Mouse (Mus musculus) 3T3-L1 (cell line): ENCODE measurements around the gene Fbxo44.
"Not testable (repeated sequence)": the region's sequence is repeated elsewhere in the genome, so short reads cannot be mapped to it uniquely, and the experiment has no call there.

Source experiments
- DNase-seq: peaks from one replicate; pipeline ENCODE4 v3.0.0-alpha.2; 2015; ENCODE audit warnings: low read depth, low spot score

The Fbxo44 gene

GRCm38 (mm10) chr4:148160436-148161390, at the start of gene Fbxo44, which contains the start of gene Fbxo2:
TSS of gene Fbxo44 (minus strand) at chr4:148160482.
TSS of gene Fbxo2 (plus strand) at chr4:148160621.
- peak; percentile 51 for DNase-seq

DNA sequence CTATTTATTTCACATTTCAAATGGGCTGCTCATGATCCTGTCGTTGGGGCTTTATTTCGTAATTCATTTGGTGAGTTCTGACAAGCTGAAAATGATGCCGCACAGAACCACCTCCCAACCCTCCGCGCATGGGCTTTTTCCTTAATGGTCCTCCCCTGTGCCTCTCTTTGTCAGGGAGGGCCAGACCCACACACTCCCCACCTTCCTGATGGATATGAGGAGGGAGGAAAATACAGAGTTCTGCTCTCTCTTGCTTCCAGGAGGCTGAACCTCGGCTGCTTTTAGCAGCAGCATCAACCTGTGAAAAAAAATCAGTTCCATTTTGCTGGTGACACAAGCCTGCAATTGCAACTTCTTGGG, 44.6 kb upstream of the Fbxo44 start:
- DNase-seq = no peak

GRCm38 (mm10) chr4:148204061-148204872, 44.0 kb upstream of the Fbxo44 start:
- no peak for DNase-seq

DNA sequence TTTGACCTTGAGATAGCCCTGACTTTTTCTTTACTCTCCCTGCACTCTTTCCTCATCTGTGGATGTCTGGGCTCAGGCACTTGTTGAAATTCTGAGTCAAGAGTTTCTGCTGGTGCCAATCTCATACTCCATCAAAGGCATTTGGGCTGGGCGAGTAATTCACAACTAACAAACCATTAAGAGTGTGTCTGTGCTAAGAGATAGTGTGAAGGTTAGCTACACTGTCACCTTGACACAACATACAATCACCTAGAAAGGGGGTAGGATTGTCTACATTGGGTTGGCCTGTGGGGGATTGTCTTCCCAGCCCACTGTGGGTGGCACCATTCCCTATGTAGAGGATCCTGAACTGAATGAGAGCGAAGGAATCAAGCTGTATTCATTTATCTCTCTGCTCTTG, 43.3 kb upstream of the Fbxo44 start:
- no peak for DNase-seq

- DNase-seq = no peak
These were observed 38.4 kb upstream of the Fbxo44 start for GRCm38 (mm10) chr4:148198721-148199120.

DNA sequence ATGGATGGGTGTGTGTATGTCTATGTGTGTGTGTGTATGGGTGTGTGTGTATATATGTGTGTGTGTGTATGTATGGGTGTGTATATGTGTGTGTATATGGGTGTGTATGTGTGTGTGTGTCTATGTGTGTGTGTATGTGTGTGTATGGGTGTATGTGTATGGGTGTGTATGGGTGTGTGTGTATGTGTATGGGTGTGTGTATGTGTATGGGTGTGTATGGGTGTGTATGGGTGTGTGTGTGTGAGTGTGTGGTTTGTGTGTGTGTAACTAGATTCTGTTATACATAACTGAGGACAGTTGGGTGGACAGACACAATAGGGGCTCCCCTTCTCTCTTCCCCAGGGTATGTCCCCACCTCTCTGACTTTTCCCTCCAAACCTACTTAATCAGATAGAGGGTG, 34.1 kb upstream of the Fbxo44 start:
- DNase-seq = no peak

DNA sequence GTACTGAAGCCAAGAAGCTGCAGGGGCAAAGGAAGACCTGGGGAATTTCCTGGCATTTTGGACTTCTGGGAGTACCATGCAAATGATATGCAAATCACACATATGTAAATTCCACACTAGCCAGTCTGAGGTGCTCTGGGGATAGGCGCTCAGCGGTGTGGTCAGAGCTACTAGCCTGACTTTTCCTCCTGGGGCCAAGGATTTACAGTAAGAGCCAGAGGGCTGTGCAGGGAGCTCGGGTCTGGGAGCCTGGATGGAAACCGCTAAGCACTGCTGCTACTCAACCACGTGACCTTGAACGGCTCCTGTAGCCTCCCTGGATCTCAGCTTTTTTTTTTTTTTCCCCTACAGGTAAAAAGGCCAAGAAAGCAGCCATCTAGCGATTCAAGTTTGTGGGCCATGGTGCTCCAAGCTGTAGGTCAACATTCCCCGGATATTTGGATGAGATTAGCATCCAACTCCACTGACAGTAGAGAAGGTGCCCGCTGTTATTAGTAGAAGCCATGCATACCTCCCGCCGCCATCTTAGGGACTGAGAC, 32.5 kb upstream of the Fbxo44 start:
- no peak for DNase-seq

GRCm38 (mm10) chr4:148188767-148189166, 28.5 kb upstream of the Fbxo44 start:
- not testable (repeated sequence) for DNase-seq

DNA sequence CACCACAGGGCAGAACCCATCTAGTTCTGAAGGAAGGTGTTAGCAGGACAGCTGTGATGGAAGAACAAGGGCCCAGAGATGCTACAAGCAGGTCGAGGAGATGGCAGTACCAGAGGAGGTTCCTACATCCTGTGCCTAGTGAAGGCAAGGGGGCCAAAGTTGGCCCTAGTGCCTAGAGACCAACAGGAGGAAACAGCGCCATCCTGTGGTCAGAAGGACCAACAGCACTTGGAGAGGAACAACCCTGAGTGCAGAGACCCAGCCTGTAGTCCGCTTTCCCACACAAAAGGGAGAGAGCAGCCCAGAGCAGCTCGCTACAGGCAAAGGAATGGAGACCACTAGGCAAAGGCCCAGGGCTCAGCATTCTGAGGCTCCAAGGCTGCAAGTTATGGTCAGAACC, 25.5 kb upstream of the Fbxo44 start:
- DNase-seq = peak; percentile 13

DNA sequence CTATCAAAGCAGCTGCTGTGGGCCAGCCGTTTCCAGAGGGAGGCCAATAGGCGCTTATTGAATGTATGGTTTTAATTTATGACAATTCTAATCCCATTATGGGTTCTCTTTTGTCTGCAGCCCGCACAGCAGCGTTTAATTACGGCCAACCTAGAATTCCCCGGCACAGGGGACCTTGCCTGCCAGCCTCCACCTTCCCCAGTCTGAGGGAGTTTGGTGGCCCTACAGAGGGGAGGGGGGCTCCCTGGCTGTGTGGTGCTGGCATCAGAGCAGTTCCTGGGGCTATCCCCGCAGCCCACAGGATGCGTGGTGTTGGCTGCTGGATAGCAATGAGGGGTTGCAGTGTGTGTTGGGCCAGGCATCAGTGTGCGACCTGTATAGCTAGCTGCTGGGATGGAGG, 24.3 kb upstream of the Fbxo44 start:
- DNase-seq = no peak

GRCm38 (mm10) chr4:148182363-148182762, 22.1 kb upstream of the Fbxo44 start:
- no peak for DNase-seq

- DNase-seq = peak; percentile 40
These were observed 21.2 kb upstream of the Fbxo44 start for GRCm38 (mm10) chr4:148181483-148181882.

DNA sequence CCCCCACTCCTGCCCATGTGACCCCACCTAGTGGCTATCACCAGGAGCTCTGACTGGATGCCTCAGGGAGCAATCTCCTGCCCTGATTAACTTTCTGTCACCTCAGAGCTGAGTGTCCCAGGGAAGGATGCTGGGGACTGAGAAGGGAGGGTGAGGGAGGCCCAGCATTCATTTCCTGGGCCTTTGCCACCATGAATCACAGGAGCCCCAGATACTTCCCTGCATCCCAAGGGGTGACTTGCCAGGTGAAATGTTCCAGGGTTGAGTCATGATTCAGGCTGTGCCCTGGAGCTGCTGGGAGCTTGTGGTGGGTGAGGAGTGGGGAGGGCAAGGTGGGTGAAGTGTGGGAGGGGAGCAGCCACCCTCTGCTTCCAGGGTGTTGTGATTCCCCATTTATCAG, 17.4 kb upstream of the Fbxo44 start:
- DNase-seq = peak; percentile 55

GRCm38 (mm10) chr4:148176603-148177002, 16.3 kb upstream of the Fbxo44 start:
- not testable (repeated sequence) for DNase-seq

GRCm38 (mm10) chr4:148174495-148174862, 14.2 kb upstream of the Fbxo44 start:
- no peak for DNase-seq

DNA sequence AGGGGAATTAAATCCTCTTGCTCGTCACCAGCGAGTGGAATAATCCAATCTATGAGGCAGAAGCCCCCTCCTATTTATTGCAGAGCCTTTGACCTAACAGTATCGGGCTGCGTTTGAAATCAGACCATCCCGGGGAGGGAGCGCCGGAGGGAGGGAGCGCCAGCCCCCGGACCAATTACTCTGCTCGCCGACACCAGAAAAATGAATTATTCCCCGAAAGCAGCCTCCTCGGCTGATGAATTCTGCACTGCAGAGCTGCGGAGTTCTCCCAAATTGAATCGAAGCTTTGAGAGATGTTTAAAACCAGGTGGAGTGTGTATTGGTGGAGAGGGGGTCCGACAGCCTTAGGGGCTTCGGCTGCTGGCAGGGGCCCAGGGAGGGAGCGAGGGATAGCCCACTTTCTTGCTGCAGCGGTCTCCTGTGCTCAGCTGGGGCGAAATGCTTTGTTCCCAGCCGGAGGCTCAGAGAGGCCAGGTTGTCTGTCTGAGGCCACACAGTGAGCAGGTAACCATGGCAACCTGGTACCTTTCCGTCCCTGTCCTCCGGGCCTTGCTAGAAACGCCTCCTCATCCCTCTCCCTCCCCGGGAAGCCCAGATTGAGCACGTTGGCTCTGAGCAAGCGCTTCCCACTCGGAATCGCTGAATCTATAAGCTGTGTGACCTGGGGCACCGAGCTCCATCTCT, 13.7 kb upstream of the Fbxo44 start:
- no peak for DNase-seq

- no peak for DNase-seq
These were observed 11.0 kb upstream of the Fbxo44 start for GRCm38 (mm10) chr4:148171261-148171660.

DNA sequence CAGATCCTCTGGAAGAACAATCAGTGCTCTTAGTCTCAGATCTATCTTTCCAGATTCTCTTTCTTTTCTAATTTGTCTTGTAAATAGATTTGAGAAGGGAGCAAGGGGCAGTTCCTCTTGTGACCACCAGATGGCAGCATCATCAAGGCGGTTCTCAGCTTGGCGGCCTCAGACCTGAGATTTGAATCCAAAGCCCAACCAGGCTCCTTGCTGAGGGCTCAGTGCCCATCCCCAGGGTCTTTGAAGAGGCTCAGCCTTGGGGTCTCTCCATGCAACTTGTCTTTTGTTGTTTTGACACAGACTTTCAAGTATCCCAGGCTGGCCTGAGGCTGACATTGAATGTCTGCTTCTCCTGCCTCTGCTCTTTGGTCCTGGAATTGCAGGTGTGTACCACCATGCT, 10.6 kb upstream of the Fbxo44 start:
- DNase-seq = peak; percentile 69

GRCm38 (mm10) chr4:148169586-148169985, 9.3 kb upstream of the Fbxo44 start:
- DNase-seq = no peak

DNA sequence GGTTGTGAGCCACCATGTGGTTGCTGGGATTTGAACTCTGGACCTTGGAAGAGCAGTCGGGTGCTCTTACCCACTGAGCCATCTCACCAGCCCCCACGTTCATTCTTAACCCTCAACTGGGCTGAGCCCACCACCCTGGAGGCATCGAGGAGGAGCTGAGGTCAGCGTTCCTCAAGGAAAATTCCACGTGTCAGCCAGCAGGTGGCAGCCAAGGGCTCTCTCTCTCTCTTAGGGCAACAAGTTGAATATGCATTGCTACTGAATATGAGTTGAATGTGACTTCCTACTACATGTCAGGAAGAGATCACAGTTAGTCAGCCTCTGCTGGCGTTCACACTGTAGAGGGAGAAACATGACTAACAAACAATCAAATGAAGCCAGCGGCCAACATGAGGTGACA, 8.0 kb upstream of the Fbxo44 start:
- peak; percentile 71 for DNase-seq

DNA sequence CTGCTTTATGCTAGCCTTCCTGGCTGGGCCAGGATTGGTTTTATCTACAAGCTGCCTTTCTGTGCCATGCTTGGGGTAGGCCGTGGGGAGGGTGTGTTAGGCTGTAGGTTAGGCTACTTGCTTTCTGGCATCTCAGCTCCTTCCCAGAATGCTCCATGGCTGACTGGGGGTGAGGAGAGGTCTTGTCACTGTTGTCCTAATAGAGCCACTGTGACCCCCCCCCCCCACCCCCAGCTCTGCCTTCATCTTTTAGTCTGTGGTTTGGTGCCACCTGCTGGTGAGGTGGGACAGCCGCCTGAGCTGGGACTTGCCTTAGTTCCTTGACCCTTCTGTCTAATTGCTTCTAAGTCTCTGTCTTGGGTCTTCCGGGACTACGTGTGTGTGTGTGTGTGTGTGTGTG, 6.7 kb upstream of the Fbxo44 start:
- peak; percentile 70 for DNase-seq

DNA sequence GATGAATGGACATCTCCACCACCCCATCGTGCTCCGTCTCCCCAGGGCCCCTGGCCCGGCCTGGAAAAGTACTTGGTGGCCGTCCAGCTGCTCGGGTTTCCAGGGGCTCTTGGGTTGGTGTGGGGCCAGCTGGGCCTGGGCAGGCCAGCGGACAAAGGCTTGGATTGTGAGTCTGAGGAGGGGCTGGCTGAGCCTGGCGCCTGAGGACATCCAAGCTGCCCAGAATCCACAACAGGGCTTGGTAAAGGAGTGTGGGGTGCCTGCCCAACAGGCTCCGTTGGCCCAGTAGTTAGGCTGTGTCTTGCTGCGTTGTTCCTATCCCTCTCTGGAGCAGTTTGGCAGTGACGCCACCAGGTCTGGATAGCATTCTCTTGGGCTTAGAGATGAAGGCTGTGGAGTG, 6.1 kb upstream of the Fbxo44 start:
- DNase-seq = no peak
